Mouse (Mus musculus) G1E-ER4 (cell line): ENCODE results near the gene Agap3. TPM values are rescaled to one million over a fixed set of nuclear protein-coding genes. Genes with fewer than 3 reads are reported as not detected.

Experiments
- GATA1 ChIP-seq: IDR thresholded peaks from one replicate; pipeline ENCODE4 v1.8.0; 2012; ENCODE audit warnings: low read length, inconsistent platforms
- polyA plus RNA-seq: library from polyadenylated mRNA; stranded (reverse); fragments of >175 nt; gene quantifications from 2 replicates; pipeline ENCODE4 v1.2.3, GENCODE M21; 2012

The Agap3 gene
- polyA plus RNA-seq, 1 experiment, result 334 TPM

DNA sequence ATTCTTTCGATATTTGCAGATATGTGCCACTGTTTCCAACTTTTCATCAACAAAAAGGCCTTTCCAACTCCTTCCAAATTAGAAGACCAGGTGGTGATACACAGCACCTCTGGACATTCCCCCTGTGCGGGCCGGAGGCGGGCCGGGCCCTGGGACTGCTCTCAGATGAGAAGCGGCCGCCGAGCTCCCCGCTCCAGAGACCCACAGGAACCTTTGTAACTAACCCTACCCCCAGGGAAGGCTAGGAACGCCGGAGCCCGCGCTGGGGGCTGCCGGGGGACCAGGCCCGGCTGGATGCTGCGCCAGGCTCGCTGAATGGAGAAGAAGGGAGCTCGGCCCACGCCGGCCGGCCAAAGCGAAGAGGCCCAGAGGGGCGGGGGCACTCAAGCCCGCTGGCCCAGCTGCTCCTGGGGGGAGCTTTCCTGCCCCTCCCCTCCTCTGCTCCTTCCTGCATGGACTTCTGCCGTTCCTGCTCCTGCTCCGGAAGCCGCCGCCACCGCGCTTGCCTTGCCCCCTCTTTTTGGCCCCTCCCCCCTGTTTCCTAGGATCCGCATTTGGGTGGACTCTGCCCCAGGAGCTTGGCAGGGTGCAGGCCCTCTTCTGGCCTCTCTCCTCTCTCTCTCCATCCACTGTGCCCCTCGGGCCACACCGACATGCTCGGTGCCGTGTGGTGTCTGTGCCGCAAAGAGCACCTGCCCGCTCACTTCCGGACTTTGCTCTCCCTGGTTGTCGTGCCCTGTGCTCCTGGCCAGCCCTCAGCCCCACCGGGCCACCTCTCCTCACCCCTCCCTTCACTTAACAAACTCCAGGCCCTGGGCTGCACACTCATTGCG, 30.5 kb downstream of the Agap3 start:
- no peak for TF ChIP-seq GATA1

DNA sequence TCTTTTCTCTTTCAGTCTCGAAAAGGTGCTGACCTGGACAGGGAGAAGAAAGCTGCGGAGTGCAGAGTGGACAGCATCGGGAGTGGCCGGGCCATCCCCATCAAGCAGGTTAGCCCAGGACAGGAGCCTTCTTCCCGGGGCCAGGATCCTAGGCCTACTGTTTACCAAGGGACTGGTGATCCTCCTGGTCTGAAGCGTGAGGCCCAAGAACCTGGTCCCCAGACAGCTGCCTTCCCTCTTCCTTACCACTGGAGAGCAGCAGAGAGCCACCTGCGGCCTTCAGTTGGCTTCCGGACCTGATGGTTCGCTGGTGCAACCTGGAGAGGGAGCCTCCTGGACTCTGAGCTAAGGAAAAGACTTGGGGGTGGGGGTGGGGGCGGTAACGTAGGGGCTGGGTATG, 31.3 kb downstream of the Agap3 start:
- TF ChIP-seq GATA1, result no peak

DNA sequence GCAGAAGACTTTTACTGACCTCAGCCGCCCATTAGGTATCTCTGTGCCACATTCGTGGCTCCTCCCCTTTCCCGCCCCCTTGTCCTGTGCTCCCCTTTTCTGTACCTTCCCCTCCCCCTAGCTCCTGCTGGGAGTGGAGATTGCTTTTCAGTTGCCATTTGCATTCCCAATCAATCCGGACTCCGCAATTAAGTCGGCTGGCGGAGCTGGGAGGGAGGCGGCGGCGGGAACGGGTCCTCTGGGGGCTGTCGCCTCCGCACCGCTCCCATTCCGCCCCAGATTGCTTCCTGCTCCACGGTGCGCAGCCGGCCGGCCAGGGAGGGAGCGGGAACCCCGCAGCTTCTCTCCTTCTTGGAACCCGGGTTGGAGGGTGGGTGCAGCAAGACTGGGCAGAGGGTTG, 33.0 kb downstream of the Agap3 start:
- no peak for TF ChIP-seq GATA1

DNA sequence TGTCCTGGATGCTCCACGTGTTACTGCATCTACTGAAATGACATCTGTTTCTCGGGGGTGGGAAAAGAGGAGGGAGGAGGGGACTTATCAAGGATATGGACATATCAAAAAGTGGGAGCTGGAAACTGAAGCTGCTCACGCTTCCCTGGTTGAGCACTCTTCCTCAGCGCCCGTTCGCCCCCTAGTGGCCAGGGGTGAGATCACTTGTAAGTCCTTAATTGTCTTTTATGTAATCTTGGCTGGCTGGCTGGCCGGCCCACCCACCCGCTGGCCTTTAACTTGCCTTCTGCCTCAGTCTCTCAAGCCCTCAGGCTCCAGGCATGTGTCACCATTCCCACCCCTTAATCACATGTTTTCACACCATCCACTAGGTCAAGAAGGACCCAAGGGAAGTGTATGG, 34.1 kb downstream of the Agap3 start:
- no peak for TF ChIP-seq GATA1

DNA sequence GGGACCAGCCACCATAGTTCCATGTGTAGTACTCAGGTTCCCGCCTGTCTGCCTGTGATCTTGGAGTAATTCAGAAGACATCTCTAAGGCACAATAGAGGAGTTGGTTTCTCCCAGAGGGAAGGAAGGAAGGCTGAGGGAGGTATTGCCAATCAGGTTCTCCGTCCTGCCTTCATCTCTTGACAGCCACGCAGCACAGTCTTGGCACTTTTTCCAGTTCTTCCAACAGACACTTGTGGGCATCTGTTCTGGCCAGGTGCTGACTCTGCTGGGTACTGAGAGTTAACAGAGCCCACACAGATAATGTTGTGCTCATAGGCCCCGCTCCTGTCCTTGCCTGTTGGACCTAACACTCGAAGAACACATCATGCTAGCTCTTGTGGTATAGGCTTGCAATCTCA, 34.8 kb downstream of the Agap3 start:
- TF ChIP-seq GATA1, result no peak

DNA sequence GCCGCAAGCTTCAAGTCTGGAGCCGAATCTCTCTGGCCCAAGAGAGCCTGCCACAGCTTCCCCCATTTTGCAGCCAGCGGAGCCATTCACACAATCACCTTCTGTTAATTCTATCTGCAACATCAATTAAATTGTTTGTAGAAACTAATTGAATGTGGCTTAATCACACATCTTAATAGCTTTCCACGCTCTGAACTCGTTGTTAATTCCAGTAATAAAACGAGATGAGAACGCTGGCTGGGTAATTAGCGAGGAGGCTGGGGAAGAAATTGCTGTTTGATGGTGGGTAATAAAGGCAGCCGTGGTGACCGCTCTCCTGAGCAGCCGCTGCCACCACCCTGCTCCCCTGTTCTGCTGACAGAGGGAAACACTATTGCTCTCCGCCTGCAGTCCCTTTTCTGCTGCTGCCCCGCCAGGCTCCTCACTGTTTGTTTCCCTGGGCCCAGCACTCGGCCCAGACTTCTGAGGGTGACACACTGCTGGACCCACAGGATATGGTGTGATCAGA, 38.5 kb downstream of the Agap3 start:
- no peak for TF ChIP-seq GATA1

DNA sequence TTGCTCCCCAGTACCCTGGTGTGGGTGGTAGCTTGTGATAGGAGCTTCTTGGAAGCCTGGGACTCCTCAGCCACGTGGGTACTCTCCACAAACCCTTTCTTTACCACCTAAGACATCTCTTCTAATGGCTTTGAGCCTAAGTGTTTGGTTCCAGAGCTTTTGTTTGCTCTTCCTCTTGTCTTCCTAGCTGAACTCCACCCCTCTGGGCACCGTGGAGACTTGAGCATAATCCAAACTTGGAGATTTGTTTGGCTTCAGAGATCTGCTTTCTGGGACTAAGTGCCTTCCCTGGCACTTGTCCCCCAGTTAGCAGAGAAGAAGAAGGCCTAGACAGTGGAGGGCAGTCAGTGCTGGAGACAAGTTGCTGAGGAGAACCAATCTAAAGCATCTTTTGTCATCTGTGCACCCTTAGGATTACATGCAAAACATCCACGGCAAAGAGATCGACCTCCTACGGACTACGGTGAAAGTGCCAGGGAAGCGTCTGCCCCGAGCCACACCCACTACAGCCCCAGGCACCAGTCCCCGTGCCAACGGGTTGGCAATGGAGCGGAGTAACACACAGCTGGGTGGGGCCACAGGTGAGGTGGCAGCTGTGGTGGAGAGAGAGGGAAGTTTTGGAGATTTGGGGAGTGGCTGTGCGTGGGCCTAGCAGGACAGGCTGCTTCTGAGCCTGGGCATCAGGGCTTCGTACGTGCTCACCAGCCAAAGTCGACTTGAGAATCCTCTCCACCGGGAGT, 40.7 kb downstream of the Agap3 start:
- TF ChIP-seq GATA1, result no peak

DNA sequence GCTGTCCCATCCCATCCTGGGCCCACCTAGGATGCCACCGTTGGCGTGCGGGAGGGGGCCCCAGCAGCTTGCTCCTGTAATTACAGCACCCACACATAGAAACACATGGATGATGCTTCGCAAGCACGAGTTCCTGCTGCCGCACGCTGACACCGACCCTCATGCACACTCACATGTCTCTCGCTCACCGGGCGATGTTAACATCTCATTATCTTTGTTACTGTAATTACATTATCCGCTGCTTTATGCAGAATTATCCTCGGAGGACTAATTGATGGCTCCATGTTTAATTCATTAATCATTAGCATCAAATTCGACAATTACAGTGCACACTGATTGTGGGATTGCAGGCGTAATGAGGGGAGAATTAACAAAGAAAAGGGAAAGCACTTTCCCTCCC, 43.0 kb downstream of the Agap3 start:
- TF ChIP-seq GATA1, result no peak

DNA sequence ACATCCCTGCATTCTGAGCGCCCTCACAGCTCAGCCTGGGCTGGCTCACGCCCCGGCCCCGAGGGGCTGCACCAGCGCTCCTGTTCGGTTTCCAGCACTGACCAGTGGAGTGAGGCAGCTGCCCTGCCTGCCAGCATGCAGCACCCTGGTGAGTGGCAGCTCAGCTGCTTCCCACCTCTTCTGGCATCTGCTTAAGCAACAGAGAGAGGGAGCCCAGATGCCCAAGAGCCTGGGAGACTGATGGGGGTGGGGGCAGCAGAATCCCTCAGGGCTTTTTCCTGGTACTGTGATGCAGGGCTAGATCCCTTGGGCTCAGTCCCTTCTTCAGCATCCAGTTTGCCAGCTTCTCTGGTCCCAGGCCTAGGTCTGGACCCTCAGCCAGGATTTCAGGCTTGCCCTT, 44.8 kb downstream of the Agap3 start:
- no peak for TF ChIP-seq GATA1

DNA sequence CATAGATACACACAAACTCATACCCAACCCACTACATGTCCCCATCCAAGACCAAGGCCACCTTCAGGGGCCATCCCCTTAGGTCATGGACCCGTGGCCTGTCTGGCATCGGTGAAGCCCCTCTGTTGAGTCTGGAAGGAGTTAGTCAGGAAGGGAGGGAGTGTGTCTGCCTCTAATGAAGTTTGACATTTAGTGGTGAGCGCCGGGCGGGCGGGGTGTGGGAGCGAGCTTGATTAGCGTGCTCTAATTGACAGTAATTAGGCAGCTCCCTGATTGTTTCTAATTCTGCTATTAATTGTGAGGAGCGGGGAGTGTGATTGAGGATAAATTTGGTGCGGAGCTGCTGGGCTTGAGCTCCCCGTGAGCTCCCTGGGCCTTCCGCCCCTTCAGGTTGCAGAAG, 45.5 kb downstream of the Agap3 start:
- TF ChIP-seq GATA1, result no peak

DNA sequence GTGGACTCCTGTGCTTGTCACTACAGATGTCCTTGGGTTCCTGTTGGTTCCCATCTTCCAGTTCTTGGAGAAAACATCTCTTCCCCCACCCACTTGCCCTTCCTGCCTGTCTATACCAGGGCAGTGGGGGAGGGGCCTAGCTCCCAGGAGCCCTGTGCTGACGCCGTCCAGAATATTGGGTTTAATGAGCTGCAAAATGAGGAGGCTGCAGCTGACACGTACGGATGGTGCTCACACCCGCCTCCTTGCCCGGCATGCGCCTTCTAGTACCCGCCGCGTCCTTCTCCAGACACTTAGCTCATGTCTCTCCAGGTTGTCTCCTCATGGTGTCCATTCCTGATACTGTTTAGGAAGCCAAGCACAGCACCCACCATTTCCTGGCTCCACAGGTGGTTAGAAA, 47.1 kb downstream of the Agap3 start:
- no peak for TF ChIP-seq GATA1

DNA sequence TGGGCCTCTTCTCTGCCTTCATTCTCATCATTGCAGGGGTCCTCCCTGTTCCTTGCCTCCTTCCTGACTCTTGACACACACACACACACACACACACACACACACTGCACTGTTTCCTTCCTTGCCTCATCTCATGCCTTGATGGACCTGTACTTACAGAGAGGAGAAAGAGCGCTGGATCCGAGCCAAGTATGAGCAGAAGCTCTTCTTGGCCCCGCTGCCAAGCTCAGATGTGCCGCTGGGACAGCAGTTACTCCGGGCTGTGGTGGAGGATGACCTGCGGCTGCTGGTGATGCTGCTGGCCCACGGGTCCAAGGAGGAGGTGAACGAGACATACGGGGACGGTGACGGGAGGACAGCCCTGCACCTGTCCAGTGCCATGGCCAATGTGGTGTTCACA, 48.9 kb downstream of the Agap3 start:
- no peak for TF ChIP-seq GATA1

DNA sequence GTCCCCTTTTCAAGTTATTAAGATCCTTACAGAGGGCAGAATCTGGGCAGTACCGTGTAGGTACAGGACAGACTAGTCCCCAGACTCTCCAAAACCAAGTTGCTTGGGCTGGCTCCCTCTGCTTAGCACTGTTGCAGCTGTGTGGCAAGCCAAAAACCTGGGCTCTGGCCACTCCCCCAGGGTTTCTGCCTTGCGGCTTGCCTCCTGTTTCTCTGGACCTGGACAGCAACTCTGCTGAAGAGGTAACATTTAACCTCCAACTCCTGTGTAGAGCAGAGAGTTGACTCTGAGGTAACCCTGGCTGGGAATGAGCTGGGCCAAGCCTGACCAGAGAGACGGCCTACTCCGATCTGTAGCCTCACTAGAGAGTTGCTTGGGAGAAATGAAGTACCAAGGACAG, 50.8 kb downstream of the Agap3 start:
- no peak for TF ChIP-seq GATA1

DNA sequence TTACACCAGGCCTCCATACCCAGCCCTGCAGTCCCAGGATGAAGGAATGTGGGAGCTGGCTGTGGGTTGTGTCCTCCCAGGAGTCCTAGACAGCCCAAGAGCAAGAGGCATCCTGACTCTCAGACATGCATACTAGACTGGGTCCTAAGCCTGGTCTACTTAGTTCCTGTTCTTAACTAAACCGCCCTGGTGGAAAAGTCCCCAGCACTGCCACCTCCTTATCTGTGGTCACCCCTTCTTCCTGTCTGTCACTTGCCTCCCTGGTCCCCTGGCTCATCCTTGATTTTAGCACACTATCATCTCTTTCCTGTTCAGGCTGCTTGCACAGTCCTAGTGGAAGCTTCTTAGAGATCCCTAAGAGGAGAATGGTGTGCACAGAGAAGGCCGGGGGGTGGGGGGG, 53.5 kb downstream of the Agap3 start:
- no peak for TF ChIP-seq GATA1

DNA sequence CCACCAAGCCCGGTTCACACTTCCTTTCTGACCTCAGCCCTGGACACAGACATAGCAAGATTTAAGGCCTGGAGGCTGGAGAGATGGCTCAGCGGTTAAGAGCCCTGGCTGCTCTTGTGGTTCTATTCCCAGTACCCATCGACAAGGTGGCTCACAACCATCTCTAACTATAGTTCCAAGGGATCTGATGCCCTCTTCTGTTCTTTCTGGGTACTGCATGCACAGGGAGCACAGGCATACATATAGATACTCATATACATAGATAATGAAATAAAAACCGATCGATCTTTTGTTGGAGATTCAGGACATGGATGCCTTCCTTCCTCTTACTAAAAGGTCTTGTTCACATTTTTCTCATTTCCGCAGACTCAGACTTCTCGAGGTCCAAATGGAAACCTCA, 56.4 kb downstream of the Agap3 start:
- no peak for TF ChIP-seq GATA1

DNA sequence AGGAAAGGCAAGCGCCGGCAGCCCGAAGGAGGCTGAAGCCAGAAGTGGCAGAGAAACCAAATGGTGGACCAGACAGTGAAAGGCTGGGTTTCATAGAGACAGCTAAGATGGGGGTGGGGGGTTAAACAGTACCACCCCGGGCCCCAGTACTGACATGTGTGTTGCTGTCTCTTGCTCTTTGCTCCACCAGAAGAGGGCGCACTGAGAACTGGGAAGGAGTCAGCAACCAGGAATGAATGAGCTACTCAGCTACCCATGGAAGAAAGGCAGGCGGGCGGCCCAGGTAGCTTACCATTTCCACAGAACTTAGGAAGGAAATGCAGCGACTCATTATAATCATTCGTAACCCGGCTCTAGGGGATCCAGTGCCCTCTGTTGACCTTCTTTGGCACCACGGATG, 58.7 kb downstream of the Agap3 start:
- TF ChIP-seq GATA1, result no peak

DNA sequence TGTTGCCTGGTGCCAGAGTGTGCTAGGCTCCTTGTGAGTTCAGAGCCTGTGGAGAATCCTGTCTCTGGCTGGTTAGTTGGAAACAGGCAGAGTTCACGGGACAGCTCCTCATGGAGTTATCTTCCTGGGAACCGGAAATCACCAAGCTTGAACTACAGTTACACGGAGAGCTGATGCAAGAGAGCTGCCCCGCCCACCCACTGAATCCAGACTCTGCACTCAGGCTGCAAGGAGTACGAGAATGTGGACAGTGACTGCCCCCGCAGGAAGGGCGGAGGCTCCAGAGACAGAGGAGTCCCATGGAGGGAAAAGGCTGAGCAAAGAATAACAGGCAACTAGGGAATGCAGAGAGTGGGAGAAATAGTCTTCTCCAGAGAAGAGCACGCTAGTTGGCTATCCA, 60.3 kb downstream of the Agap3 start:
- TF ChIP-seq GATA1, result no peak
